Mouse (Mus musculus): Measurements from ENCODE around the gene Lrrc51.

DNA sequence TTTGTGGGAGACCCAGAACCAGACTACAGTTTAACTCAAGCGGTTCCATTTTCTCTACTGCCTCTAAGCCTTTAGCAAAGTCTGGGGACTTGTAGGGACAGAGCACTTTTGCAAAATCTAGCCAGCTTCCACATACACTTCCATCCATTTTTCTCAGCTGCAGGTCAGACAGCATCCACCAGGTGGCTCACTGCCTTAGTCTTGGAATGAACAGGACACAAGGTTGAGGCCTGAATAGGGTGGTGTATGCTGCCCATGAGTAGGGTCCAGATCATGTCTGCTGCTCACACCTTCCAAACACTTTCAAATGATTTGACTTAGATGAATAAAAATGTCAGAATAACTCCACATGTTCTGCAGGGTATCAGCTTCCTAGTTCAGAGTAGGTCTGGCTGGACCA lies 15.6 kb downstream of the Lrrc51 start:
- TF ChIP-seq CTCF (IDR thresholded peaks at IDR 0.05; ENCODE audit: low read depth, low read length) (peak; percentile 85), EP300 (IDR thresholded peaks at IDR 0.05; ENCODE audit: insufficient read depth, low read depth, low read length) (no peak), POLR2A (IDR thresholded peaks at IDR 0.05; ENCODE audit: insufficient read depth, low read length) (no peak)

Measured in ES-Bruce4 (cell line).